Mouse (Mus musculus) embryonic fibroblast, embryonic 13.5 days (primary cell): ENCODE measurements around the gene Nxpe4.

Experiments
- CTCF ChIP-seq: IDR thresholded peaks from 2 replicates; pipeline ENCODE4 v1.5.1; 2011; ENCODE audit warnings: mild to moderate bottlenecking, control low read depth, low read length, moderate library complexity, borderline replicate concordance; ENCODE audit not compliant: insufficient read depth
- POLR2A ChIP-seq: IDR thresholded peaks from 2 replicates; pipeline ENCODE4 v1.6.1; 2011; ENCODE audit warnings: low read depth, mild to moderate bottlenecking, control low read depth, low read length, moderate library complexity

DNA sequence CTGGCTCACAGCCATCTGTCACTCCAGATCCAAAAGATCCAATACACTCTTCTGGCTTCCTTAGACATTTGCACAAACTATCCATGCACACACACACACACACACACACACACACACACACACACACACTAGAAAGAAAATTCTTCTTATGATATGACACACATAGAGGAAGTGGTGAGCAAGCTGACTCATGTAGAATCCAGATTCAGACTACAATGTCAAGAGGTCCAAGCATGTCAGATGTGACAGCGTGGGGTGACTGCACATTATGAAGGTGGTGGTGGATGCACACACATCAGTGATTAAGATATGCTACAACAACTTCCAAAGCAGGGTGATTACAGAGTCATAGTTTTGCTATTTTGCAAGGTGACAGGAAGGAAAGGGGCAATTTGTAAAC lies 282.1 kb downstream of the Nxpe4 start:
- TF ChIP-seq CTCF (no peak), POLR2A (no peak)
